Mouse (Mus musculus): ENCODE results near the gene Lmnb2. TPM values are rescaled to one million over a fixed set of nuclear protein-coding genes. Genes with fewer than 3 reads are reported as not detected.

Gene Lmnb2
- polyA plus RNA-seq, 1 experiment from 2014 or later = 16.2 TPM

DNA sequence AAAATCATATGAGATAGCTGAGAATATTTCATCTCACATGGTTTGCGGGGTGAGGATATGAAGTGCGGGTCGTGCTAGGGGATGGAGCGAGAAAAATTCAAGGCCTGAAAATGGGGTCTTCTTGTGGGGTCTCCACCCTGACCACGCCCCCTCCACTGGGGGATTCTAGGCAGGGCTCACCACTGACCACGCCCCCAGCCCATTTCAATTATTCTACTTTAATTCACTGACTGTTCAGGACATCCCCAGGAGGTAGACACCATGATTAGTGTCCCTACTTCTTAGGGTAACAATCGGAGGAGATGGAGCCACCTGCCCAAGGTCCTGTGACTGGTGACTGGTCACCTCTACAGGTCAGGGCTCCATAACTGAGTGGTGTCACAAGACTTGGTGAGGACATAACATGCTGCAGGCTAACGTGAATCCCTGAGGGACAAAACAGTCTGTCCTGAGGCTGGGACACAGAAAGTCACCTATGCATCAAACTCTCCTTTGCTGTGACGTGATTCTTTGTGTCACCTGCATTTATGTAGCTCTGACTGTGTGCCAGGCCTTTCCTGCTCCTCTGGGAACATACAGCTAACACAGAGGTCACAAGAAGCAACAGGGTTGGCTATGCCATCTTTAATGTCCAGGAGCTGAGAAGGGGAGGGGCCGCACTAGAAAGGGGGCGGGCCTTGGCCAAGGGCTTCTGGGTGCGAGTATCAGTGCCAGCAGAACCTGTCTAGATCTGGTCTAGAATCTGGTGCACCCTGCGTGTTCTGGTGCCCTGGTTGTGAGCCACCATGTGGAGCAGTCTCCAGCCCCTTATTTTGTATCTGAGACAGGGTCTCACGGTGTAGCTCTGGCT is 16.3 kb upstream of the Lmnb2 start:
- DNase-seq (ENCODE audit: low spot score) (no peak), ATAC-seq (replicated peaks; ENCODE audit: low FRiP score) (no peak)
- Histone ChIP-seq H3K9ac (ENCODE audit: low read depth, low read length) (no peak overlapping the region), H3K4me1 (replicated peaks; ENCODE audit: control insufficient read depth, insufficient read depth, low read length) (peaks cover 71% of the 10 kb centered on the region), H3K27ac (ENCODE audit: low read depth, low read length) (no peak overlapping the region), H3K27me3 (replicated peaks; ENCODE audit: control insufficient read depth, insufficient read depth, low read length) (peaks cover 81% of the 10 kb centered on the region), H3K36me3 (ENCODE audit: control insufficient read depth, insufficient read depth, low read length) (no peaks in the 10 kb centered on the region), H3K4me3 (ENCODE audit: low read depth, low read length) (no peak overlapping the region), H3K9me3 (ENCODE audit: control insufficient read depth, low read length) (no peaks in the 10 kb centered on the region), H3K4me2 (peak overlapping the region; percentile 99)
- 45% methylated on average over 14 of the region's 14 CpGs for WGBS

DNA sequence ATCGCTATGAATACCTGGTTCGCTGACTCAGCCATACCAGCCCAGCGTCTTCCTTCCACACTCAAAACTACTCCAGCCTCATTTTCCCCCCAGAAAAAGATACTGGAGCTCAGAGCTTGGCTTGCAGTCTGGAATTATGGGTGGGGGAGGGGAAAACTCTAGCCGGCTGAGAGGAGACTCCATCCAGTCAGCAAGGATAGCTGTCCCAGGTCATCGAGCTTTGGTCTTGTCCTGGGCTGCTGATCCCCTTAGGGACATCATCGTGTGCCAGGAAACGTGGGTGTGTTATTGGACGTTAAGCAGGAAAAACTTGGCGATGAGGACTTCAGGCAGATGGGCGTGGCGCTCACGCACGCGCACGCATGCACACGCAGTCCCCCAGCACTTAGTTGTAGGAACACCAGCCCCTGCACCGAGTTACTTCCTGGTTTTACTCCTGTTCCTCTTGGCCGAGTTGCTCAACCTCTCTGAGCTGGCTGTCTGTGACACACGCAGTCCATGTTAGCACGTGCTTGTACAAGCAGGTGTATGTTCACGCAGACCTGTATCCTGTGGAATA is 15.5 kb upstream of the Lmnb2 start:
- Histone ChIP-seq H3K36me3 (ENCODE audit: control insufficient read depth, insufficient read depth, low read length) (no peaks in the 10 kb centered on the region), H3K27me3 (replicated peaks; ENCODE audit: control insufficient read depth, insufficient read depth, low read length) (peaks cover 78% of the 10 kb centered on the region), H3K9ac (ENCODE audit: low read depth, low read length) (no peak overlapping the region), H3K9me3 (ENCODE audit: control insufficient read depth, low read length) (no peaks in the 10 kb centered on the region), H3K4me2 (peak overlapping the region; percentile 99), H3K27ac (ENCODE audit: low read depth, low read length) (no peak overlapping the region), H3K4me1 (replicated peaks; ENCODE audit: control insufficient read depth, insufficient read depth, low read length) (peaks cover 70% of the 10 kb centered on the region), H3K4me3 (ENCODE audit: low read depth, low read length) (peak overlapping the region; percentile 36)
- DNase-seq (ENCODE audit: low spot score) (no peak), ATAC-seq (replicated peaks; ENCODE audit: low FRiP score) (no peak)
- WGBS = 4% methylated on average over 21 of the region's 21 CpGs

DNA sequence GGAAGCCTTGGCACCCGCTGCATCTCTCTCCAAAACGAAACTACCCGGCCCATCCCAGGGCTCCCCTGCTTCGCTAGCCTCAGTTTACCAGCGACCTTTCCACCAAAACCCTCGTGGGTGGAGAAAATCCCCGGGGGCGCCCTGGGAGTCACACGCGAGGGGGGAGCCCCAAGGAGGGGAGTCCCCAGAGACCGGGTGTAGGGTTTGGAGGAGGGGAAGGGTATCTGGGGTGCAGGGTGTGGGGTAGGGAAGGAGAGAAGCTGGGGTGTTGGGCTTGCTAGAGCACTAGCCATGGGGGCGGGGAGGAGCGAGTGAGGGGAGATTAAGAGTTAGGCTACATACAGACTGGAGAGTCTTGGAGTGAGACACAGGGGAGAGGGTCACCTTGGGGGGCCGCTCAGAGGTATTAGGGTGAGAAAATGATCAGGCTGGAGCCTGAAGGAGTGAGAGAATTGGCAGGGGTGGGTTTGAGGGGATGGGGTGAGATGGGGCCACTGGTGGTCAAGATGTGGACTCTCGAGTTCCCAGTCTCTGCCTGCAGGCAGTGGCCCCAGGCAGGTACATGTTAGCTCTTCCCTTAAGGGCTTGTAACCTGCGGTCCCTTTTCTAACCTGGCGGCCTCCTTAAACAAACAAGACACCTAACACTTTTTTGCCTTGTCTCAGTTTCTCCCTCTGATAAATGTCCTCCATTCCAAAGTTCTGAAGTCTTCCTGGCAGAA is 14.8 kb upstream of the Lmnb2 start:
- H3K9me3 ChIP-seq (ENCODE audit: control insufficient read depth, low read length) = no peaks in the 10 kb centered on the region
- H3K27me3 ChIP-seq (replicated peaks; ENCODE audit: control insufficient read depth, insufficient read depth, low read length) = peaks cover 77% of the 10 kb centered on the region
- no peak for ATAC-seq (replicated peaks; ENCODE audit: low FRiP score)
- 0 out of 2 replicates have a peak overlapping the region, but pooled peaks have one; percentile 48 for H3K9ac ChIP-seq (ENCODE audit: low read depth, low read length)
- H3K4me2 ChIP-seq = peak overlapping the region; percentile 99
- H3K4me3 ChIP-seq (ENCODE audit: low read depth, low read length) = peak overlapping the region; percentile 46
- peaks cover 69% of the 10 kb centered on the region for H3K4me1 ChIP-seq (replicated peaks; ENCODE audit: control insufficient read depth, insufficient read depth, low read length)
- no peak overlapping the region for H3K27ac ChIP-seq (ENCODE audit: low read depth, low read length)
- no peak for DNase-seq (ENCODE audit: low spot score)
- no peaks in the 10 kb centered on the region for H3K36me3 ChIP-seq (ENCODE audit: control insufficient read depth, insufficient read depth, low read length)
- WGBS = 1% methylated on average over 17 of the region's 17 CpGs

DNA sequence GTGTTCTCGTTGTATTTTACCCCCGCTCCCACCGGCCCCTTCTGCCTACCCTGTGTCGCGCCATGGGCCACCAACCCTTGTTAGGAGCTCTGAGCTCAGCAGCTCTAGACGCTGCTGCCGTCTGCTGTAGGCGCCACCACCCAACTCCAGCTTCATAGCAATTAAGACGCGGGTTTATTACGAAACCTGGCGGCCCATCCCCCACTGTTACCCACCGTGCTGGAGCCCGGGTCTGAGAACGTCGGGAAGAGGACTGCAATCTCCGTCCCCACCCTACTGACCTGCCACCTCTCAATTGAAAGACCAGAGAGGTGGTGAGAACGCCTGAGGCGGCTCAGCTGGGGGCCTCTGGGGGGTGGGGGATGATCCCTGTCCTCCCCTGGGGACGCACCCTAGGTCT is 14.2 kb upstream of the Lmnb2 start:
- Histone ChIP-seq H3K9ac (ENCODE audit: low read depth, low read length) (0 out of 2 replicates have a peak overlapping the region, but pooled peaks have one; percentile 48), H3K4me1 (replicated peaks; ENCODE audit: control insufficient read depth, insufficient read depth, low read length) (peaks cover 63% of the 10 kb centered on the region), H3K4me3 (ENCODE audit: low read depth, low read length) (peak overlapping the region; percentile 46), H3K27me3 (replicated peaks; ENCODE audit: control insufficient read depth, insufficient read depth, low read length) (peaks cover 71% of the 10 kb centered on the region), H3K27ac (ENCODE audit: low read depth, low read length) (no peak overlapping the region), H3K4me2 (peak overlapping the region; percentile 99), H3K36me3 (ENCODE audit: control insufficient read depth, insufficient read depth, low read length) (no peaks in the 10 kb centered on the region), H3K9me3 (ENCODE audit: control insufficient read depth, low read length) (no peaks in the 10 kb centered on the region)
- DNase-seq (ENCODE audit: low spot score) = peak; percentile 59
- ATAC-seq (replicated peaks; ENCODE audit: low FRiP score) = no peak
- WGBS = 2% methylated on average over 20 of the region's 20 CpGs

DNA sequence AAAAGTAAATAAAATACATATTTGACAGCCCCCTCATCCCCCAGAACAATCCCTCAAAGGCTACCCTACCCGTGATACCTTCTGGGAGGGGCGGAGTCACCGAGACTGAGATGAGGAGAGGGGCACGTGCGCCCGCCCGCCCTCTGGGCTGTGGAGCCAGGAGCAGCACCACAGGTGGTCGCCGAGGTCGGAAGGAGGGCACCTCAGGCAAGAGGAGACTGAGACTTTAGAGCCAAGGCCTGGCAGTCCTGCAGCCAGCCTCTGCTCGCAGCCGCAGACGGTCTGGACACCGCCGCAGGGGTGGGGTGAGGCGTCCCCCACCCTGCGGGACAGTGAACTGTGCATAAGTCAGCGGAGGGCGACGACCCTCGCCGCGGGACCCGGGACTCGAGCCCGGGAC is 13.7 kb upstream of the Lmnb2 start:
- no peak overlapping the region for H3K27ac ChIP-seq (ENCODE audit: low read depth, low read length)
- H3K4me1 ChIP-seq (replicated peaks; ENCODE audit: control insufficient read depth, insufficient read depth, low read length) = peaks cover 58% of the 10 kb centered on the region
- H3K36me3 ChIP-seq (ENCODE audit: control insufficient read depth, insufficient read depth, low read length) = no peaks in the 10 kb centered on the region
- no peaks in the 10 kb centered on the region for H3K9me3 ChIP-seq (ENCODE audit: control insufficient read depth, low read length)
- H3K27me3 ChIP-seq (replicated peaks; ENCODE audit: control insufficient read depth, insufficient read depth, low read length) = peaks cover 65% of the 10 kb centered on the region
- H3K9ac ChIP-seq (ENCODE audit: low read depth, low read length) = no peak overlapping the region
- H3K4me3 ChIP-seq (ENCODE audit: low read depth, low read length) = peak overlapping the region; percentile 46
- DNase-seq (ENCODE audit: low spot score) = no peak
- no peak for ATAC-seq (replicated peaks; ENCODE audit: low FRiP score)
- peak overlapping the region; percentile 99 for H3K4me2 ChIP-seq
- WGBS = 2% methylated on average over 26 of the region's 26 CpGs

DNA sequence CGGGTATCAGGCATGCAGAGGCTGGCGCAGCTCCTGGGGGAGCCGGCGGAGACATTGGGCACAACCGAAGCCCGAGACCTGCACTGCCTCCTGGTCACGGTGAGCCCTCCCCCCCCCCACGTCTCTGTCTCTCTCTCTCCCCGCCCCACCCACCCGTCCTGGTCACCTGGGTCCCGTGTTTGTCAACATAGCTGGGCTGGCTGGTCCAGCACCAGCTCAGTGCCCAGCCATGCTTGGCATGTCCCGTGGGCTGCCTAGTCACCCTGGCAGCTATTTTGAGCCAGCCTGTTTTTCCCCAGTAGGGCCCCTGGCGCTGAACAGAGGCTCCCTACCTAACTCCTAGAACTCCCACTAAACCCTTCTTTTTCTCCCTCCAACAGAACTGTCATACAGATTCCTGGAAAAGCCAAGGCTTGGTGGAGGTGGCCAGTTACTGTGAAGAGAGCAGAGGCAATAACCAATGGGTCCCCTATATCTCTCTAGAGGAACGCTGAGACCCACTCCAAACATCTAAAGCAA is 13.2 kb upstream of the Lmnb2 start:
- Histone ChIP-seq H3K27ac (ENCODE audit: low read depth, low read length) (no peak overlapping the region), H3K9ac (ENCODE audit: low read depth, low read length) (no peak overlapping the region), H3K4me2 (peak overlapping the region; percentile 99), H3K4me3 (ENCODE audit: low read depth, low read length) (peak overlapping the region; percentile 59), H3K9me3 (ENCODE audit: control insufficient read depth, low read length) (no peaks in the 10 kb centered on the region), H3K27me3 (replicated peaks; ENCODE audit: control insufficient read depth, insufficient read depth, low read length) (peaks cover 61% of the 10 kb centered on the region), H3K4me1 (replicated peaks; ENCODE audit: control insufficient read depth, insufficient read depth, low read length) (peaks cover 53% of the 10 kb centered on the region), H3K36me3 (ENCODE audit: control insufficient read depth, insufficient read depth, low read length) (no peaks in the 10 kb centered on the region)
- 10% methylated on average over 14 of the region's 14 CpGs for WGBS
- no peak for DNase-seq (ENCODE audit: low spot score)
- ATAC-seq (replicated peaks; ENCODE audit: low FRiP score) = no peak

DNA sequence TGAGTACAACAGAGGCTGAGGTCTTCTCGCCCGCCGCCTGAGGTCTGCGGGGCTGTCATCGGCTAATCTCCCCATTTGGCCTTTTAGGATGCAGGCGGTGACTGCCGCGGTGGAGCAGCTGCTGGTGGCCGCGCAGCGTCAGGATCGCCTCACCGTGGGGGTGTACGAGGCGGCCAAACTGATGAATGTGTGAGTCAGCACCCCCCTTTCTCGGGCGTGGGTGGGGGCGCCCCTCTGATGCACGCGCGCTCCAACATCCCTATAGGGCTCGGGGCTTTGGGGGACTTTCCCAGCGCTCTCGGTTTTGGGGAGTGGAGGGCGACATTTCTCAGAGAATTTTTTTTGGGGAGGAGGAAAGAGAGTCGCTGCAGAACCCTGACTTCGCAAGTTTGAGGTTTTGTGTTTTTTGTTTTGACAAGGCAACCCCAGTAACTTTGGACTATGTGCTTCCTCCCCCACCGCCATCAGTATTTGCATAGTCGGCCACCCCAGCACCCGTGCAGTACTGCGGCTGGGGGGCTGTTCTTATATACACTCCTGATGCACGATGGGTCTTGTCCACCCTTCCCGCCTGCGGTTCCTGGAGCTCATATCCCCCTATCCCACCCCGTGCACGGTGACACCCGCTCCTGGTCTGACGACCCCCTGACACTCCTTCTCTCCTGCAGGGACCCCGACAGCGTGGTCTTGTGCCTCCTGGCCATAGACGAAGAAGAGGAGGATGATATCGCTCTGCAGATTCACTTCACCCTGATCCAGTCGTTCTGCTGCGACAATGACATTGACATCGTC is 12.5 kb upstream of the Lmnb2 start:
- no peak overlapping the region for H3K27ac ChIP-seq (ENCODE audit: low read depth, low read length)
- peak; percentile 57 for DNase-seq (ENCODE audit: low spot score)
- H3K27me3 ChIP-seq (replicated peaks; ENCODE audit: control insufficient read depth, insufficient read depth, low read length) = peaks cover 54% of the 10 kb centered on the region
- peak overlapping the region; percentile 60 for H3K9ac ChIP-seq (ENCODE audit: low read depth, low read length)
- WGBS = 1% methylated on average over 45 of the region's 45 CpGs
- 0 out of 2 replicates have a peak, but pooled peaks have one; percentile 18 for ATAC-seq (replicated peaks; ENCODE audit: low FRiP score)
- peak overlapping the region; percentile 59 for H3K4me3 ChIP-seq (ENCODE audit: low read depth, low read length)
- H3K36me3 ChIP-seq (ENCODE audit: control insufficient read depth, insufficient read depth, low read length) = no peaks in the 10 kb centered on the region
- H3K4me1 ChIP-seq (replicated peaks; ENCODE audit: control insufficient read depth, insufficient read depth, low read length) = peaks cover 48% of the 10 kb centered on the region
- H3K4me2 ChIP-seq = peak overlapping the region; percentile 99
- H3K9me3 ChIP-seq (ENCODE audit: control insufficient read depth, low read length) = no peaks in the 10 kb centered on the region
